Mouse (Mus musculus) retina, embryonic 14.5 days (tissue): ENCODE data around the gene Sh3bgrl3.
A peak's percentile ranks its signal among the peaks of the same experiment; 100 is the strongest.

Experiments
- DNase-seq: peaks from one replicate; pipeline ENCODE4 v3.0.0-alpha.2; 2015; ENCODE audit warnings: low spot score

Gene Sh3bgrl3

DNA sequence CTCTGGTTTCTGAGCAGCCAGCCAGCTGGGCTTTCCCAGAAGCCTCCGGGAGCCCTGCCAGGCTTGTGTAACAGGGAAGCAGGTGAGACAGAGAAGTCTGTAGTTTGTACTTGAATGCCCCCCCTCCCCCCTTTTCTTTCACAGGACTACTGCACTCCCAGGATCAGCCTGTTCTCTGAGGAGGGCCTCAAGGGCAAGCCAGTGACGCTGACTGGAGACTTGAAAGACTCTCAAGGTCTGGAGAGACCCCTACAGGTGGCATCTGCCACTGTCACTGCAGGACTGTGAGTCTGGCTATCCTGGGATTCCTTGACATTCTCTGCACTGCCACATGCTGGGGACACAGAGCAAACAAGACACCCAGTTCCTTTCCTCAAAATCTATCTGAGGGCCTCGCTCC, 49.9 kb downstream of the Sh3bgrl3 start:
- DNase-seq: peak; percentile 76
